8 mouse cellular contexts compared by ENCODE assay signal in genomic region chr14:21050734-21051133, GRCm38 (mm10). TPM values are rescaled to one million over a fixed set of nuclear protein-coding genes. Genes with fewer than 3 reads are reported as not detected.
DNase-seq lines count a peak whose midpoint lies in the region; ATAC-seq and TF ChIP-seq lines count a peak whose summit lies in the region.

No protein-coding gene starts in this region.

- in situ Hi-C loops in CH12.LX (cut with MboI; ENCODE audit: low pct_ligation_motif_present, low pct_unique_long_range_greater_than_20kb, low sequenced_read_pairs): no loop called here

- H3K4me2 ChIP-seq in CH12.LX (ENCODE audit: insufficient read depth, low read depth, poor library complexity, severe bottlenecking): no peak overlapping the region
- H3K4me2 ChIP-seq in intestine, embryonic 15.5 days (replicated peaks): no peak overlapping the region
- peak overlapping the region; percentile 82 for H3K4me2 ChIP-seq in midbrain, embryonic 13.5 days (replicated peaks)

- no peak for DNase-seq in heart, adult 2 months
- DNase-seq in heart, postnatal 36 days: no peak
- peak; percentile 70 for DNase-seq in CH12.LX (ENCODE audit: extremely low read depth)
- peak; percentile 18 to 27 for DNase-seq in cerebellum, adult 2 months
- DNase-seq in yolk sac, embryonic 10.5 days (ENCODE audit: low spot score): no peak
- no peak for DNase-seq in gastrocnemius, adult 18-20 months (ENCODE audit: low spot score)

- H3K9me3 ChIP-seq in CH12.LX (replicated peaks; ENCODE audit: low read length): no peaks in the 10 kb centered on the region
- H3K9me3 ChIP-seq in intestine, embryonic 15.5 days: no peaks in the 10 kb centered on the region
- H3K9me3 ChIP-seq in midbrain, embryonic 13.5 days: no peaks in the 10 kb centered on the region

- no peak for TF ChIP-seq POLR2A in heart, adult 2 months (IDR thresholded peaks at IDR 0.05; ENCODE audit: insufficient read depth, low read depth, low read length)
- no peak for TF ChIP-seq POLR2A in CH12.LX (IDR thresholded peaks at IDR 0.05; ENCODE audit: low read depth, low read length)
- TF ChIP-seq POLR2A in cerebellum, adult 2 months (IDR thresholded peaks at IDR 0.05; ENCODE audit: borderline replicate concordance, insufficient read depth, low read length): no peak

- no peaks in the 10 kb centered on the region for H3K27me3 ChIP-seq in heart, adult 2 months (ENCODE audit: control insufficient read depth, insufficient read depth, low read length)
- no peaks in the 10 kb centered on the region for H3K27me3 ChIP-seq in CH12.LX (replicated peaks)
- no peaks in the 10 kb centered on the region for H3K27me3 ChIP-seq in cerebellum, adult 2 months (ENCODE audit: control insufficient read depth, insufficient read depth, low read length)
- H3K27me3 ChIP-seq in intestine, embryonic 15.5 days (replicated peaks): no peaks in the 10 kb centered on the region
- H3K27me3 ChIP-seq in midbrain, embryonic 13.5 days: no peaks in the 10 kb centered on the region

- dilution Hi-C loops in CH12.LX (cut with MboI; ENCODE audit: extremely low pct_ligation_motif_present, extremely low pct_unique_long_range_greater_than_20kb, low sequenced_read_pairs): no loop called here

- no peak overlapping the region; the same call in 1 of the 2 replicates for H3K4me3 ChIP-seq in heart, adult 2 months
- peak overlapping the region in 1 of 3 experiments; percentile 99 for H3K4me3 ChIP-seq in CH12.LX (replicated peaks in 1 of 3; ENCODE audit: low read depth in 2 of 3, low read length in 2 of 3, poor library complexity in 1 of 3)
- no peak overlapping the region for H3K4me3 ChIP-seq in cerebellum, adult 2 months (replicated peaks; ENCODE audit: insufficient read depth, low read depth, low read length)
- peak overlapping the region; percentile 83; the same call in 1 of the 2 replicates for H3K4me3 ChIP-seq in intestine, embryonic 15.5 days (replicated peaks)
- peak overlapping the region; percentile 81 for H3K4me3 ChIP-seq in midbrain, embryonic 13.5 days (replicated peaks)

- intact Hi-C loops in heart, adult 2 months (cut with DNase I): loop anchor here (10.0 kb wide), 2 partner anchors 454 to 694 kb away; no protein-coding TSS in a partner anchor
- intact Hi-C loops in heart, postnatal 36 days (cut with DNase I): no loop called here

- peaks cover 4% of the 10 kb centered on the region for H3K4me1 ChIP-seq in heart, adult 2 months (ENCODE audit: control insufficient read depth, insufficient read depth, low read length)
- H3K4me1 ChIP-seq in CH12.LX (ENCODE audit: control insufficient read depth in 1 of 2, insufficient read depth in 2 of 2): peaks cover 0 to 37% of the 10 kb centered on the region in 2 experiments; a peak in 2 of 4 replicates
- no peaks in the 10 kb centered on the region for H3K4me1 ChIP-seq in cerebellum, adult 2 months (ENCODE audit: control insufficient read depth, insufficient read depth, low read length)
- 0 out of 2 replicates have a peak, but pooled peaks cover 3% of the 10 kb centered on the region for H3K4me1 ChIP-seq in intestine, embryonic 15.5 days (replicated peaks)
- H3K4me1 ChIP-seq in midbrain, embryonic 13.5 days (replicated peaks): peaks cover 12% of the 10 kb centered on the region

- H3K9ac ChIP-seq in heart, adult 2 months (ENCODE audit: low read depth, low read length): no peak overlapping the region
- H3K9ac ChIP-seq in CH12.LX (ENCODE audit: insufficient read depth, low read depth): no peak overlapping the region
- H3K9ac ChIP-seq in intestine, embryonic 15.5 days: no peak overlapping the region
- H3K9ac ChIP-seq in midbrain, embryonic 13.5 days (replicated peaks): no peak overlapping the region

- no peak for TF ChIP-seq EP300 in heart, adult 2 months (IDR thresholded peaks at IDR 0.05; ENCODE audit: insufficient read depth, low read depth, low read length)
- no peak for TF ChIP-seq EP300 in CH12.LX (IDR thresholded peaks at IDR 0.05; ENCODE audit: low read length)

- H3K79me2 ChIP-seq in heart, adult 2 months (replicated peaks; ENCODE audit: control insufficient read depth, insufficient read depth, low read length): peaks cover 1% of the 10 kb centered on the region; the same call in 1 of the 2 replicates
- peaks cover 22% of the 10 kb centered on the region for H3K79me2 ChIP-seq in CH12.LX (replicated peaks; ENCODE audit: control insufficient read depth, extremely low read depth, insufficient read depth, poor library complexity, severe bottlenecking)

- no peak; the same call in none of the 2 replicates for TF ChIP-seq RAD21 in CH12.LX (IDR thresholded peaks at IDR 0.05; ENCODE audit: low read depth, low read length)

- peaks cover 7% of the 10 kb centered on the region for H3K36me3 ChIP-seq in heart, adult 2 months (ENCODE audit: control insufficient read depth, insufficient read depth, low read length)
- peaks cover 2 to 22% of the 10 kb centered on the region in 2 experiments for H3K36me3 ChIP-seq in CH12.LX (replicated peaks in 1 of 2; ENCODE audit: control insufficient read depth in 1 of 2, insufficient read depth in 1 of 2, low read length in 1 of 2)
- H3K36me3 ChIP-seq in intestine, embryonic 15.5 days: no peaks in the 10 kb centered on the region
- H3K36me3 ChIP-seq in midbrain, embryonic 13.5 days: no peaks in the 10 kb centered on the region

- TF ChIP-seq CTCF in heart, adult 2 months (IDR thresholded peaks at IDR 0.05): peak; percentile 58
- TF ChIP-seq CTCF in CH12.LX (conservative IDR thresholded peaks at IDR 0.05 in 1 of 2, IDR thresholded peaks at IDR 0.05 in 1 of 2; ENCODE audit: low read depth in 2 of 2, low read length in 2 of 2): peak; percentile 59 to 70
- peak; percentile 34; the same call in 1 of the 2 replicates for TF ChIP-seq CTCF in cerebellum, adult 2 months (IDR thresholded peaks at IDR 0.05; ENCODE audit: borderline replicate concordance, insufficient read depth, low read depth, low read length)

- no peak overlapping the region for H3K27ac ChIP-seq in heart, adult 2 months
- no peak overlapping the region for H3K27ac ChIP-seq in CH12.LX (ENCODE audit: insufficient read depth, low read depth)
- no peak overlapping the region for H3K27ac ChIP-seq in cerebellum, adult 2 months (ENCODE audit: insufficient read depth, low read length)
- no peak overlapping the region for H3K27ac ChIP-seq in intestine, embryonic 15.5 days
- no peak overlapping the region for H3K27ac ChIP-seq in midbrain, embryonic 13.5 days

- WGBS in heart, adult 2 months: 67% methylated on average over 3 of the region's 3 CpGs
- 73% methylated on average over 3 of the region's 3 CpGs for WGBS in cerebellum, adult 2 months
- WGBS in intestine, embryonic 15.5 days: 74% methylated on average over 3 of the region's 3 CpGs
- WGBS in midbrain, embryonic 13.5 days: 71% methylated on average over 3 of the region's 3 CpGs

- no peak for ATAC-seq in intestine, embryonic 15.5 days
- ATAC-seq in midbrain, embryonic 13.5 days: no peak

TF ChIP-seq in CH12.LX, 34 proteins besides CTCF, POLR2A, EP300 and RAD21:
- TF ChIP-seq E2F4 (IDR thresholded peaks at IDR 0.05; ENCODE audit: insufficient replicate concordance, low read depth, low read length): no peak
- no peak for TF ChIP-seq RCOR1 (conservative IDR thresholded peaks at IDR 0.05; ENCODE audit: low read depth, low read length)
- TF ChIP-seq GABPA (IDR thresholded peaks at IDR 0.05; ENCODE audit: insufficient replicate concordance, low read depth, low read length): no peak
- no peak for TF ChIP-seq SMC3 (IDR thresholded peaks at IDR 0.05; ENCODE audit: low read depth, low read length)
- no peak for TF ChIP-seq SIN3A (IDR thresholded peaks at IDR 0.05; ENCODE audit: low read length)
- no peak for TF ChIP-seq NELFE (IDR thresholded peaks at IDR 0.05; ENCODE audit: low read depth, low read length)
- TF ChIP-seq USF2 (conservative IDR thresholded peaks at IDR 0.05; ENCODE audit: low read depth, low read length): no peak
- TF ChIP-seq HCFC1 (IDR thresholded peaks at IDR 0.05; ENCODE audit: low read depth, low read length): no peak
- TF ChIP-seq ZC3H11A (IDR thresholded peaks at IDR 0.05; ENCODE audit: low read depth, low read length): no peak
- TF ChIP-seq MAZ (IDR thresholded peaks at IDR 0.05; ENCODE audit: low read depth, low read length): no peak
TF ChIP-seq in CH12.LX: peak in this region for 0.

RNA-seq across cellular contexts. Expression of gene Ap3m1, which starts 1.6 kb away (rescaled TPM):
- 10 to 100 TPM; 51.6 to 69.4 TPM for total RNA-seq in heart, adult 2 months (2021)
- 26.6 and 69.2 TPM in 2 replicates for polyA plus RNA-seq in heart, adult 2 months (2012; rRNA removed)
- 10 to 100 TPM; 58.0 to 62.9 TPM for total RNA-seq in heart, postnatal 36 days (2021)
- total RNA-seq in CH12.LX (2012; rRNA removed) (32.6 and 38.7 TPM in 2 replicates), CH12.LX (2014; rRNA removed) (73.4 and 78.3 TPM in 2 replicates)
- polyA plus RNA-seq in CH12.LX (2012; ENCODE audit: insufficient read length, low read depth): 60.3 and 61.7 TPM in 2 replicates
- polyA plus RNA-seq in cerebellum, adult 2 months (2012; rRNA removed): 66.0 and 71.4 TPM in 2 replicates
- polyA plus RNA-seq in intestine, embryonic 15.5 days (2015; fragmentation: Nextera tagmentation; extraction: Ambion mirVana): 70.2 and 79.0 TPM in 2 replicates
- polyA plus RNA-seq in midbrain, embryonic 13.5 days (2015; fragmentation: Nextera tagmentation; extraction: Ambion mirVana): 103 TPM in 2 replicates
- total RNA-seq in gastrocnemius, adult 18-20 months (2021): 10 to 100 TPM; 32.3 to 34.3 TPM

RNA-seq across cellular contexts. Expression of gene Adk, which starts 1.6 kb away (rescaled TPM):
- total RNA-seq in heart, adult 2 months (2021): 100 to 1,000 TPM; 212 to 253 TPM
- polyA plus RNA-seq in heart, adult 2 months (2012; rRNA removed): 104 and 160 TPM in 2 replicates
- 100 to 1,000 TPM; 239 to 252 TPM for total RNA-seq in heart, postnatal 36 days (2021)
- total RNA-seq in CH12.LX (2012; rRNA removed) (59.0 and 84.9 TPM in 2 replicates), CH12.LX (2014; rRNA removed) (123 and 129 TPM in 2 replicates)
- 47.9 and 58.8 TPM in 2 replicates for polyA plus RNA-seq in CH12.LX (2012; ENCODE audit: insufficient read length, low read depth)
- polyA plus RNA-seq in cerebellum, adult 2 months (2012; rRNA removed): 66.2 and 69.0 TPM in 2 replicates
- 215 and 230 TPM in 2 replicates for polyA plus RNA-seq in intestine, embryonic 15.5 days (2015; fragmentation: Nextera tagmentation; extraction: Ambion mirVana)
- polyA plus RNA-seq in midbrain, embryonic 13.5 days (2015; fragmentation: Nextera tagmentation; extraction: Ambion mirVana): 50.0 and 53.5 TPM in 2 replicates
- 100 to 1,000 TPM; 106 to 111 TPM for total RNA-seq in gastrocnemius, adult 18-20 months (2021)

Comparison
In these comparisons a context has a peak if more than half of its experiments do, and no peak if none do; other contexts are left out.
1. DNase-seq: peak in CH12.LX (single experiment) and cerebellum, adult 2 months (2 of 2); none in heart, adult 2 months (0 of 2), heart, postnatal 36 days (0 of 2), yolk sac, embryonic 10.5 days (single experiment) and gastrocnemius, adult 18-20 months (single experiment).
2. H3K4me3 ChIP-seq: peak in intestine, embryonic 15.5 days (single experiment) and midbrain, embryonic 13.5 days (single experiment); none in heart, adult 2 months (single experiment) and cerebellum, adult 2 months (single experiment).
3. Peak in every context shown above with its lines, with median percentiles within 50 percentile points of each other: CTCF ChIP-seq.